Mouse (Mus musculus) frontal cortex, adult 2 months (tissue): ENCODE measurements around the gene Fpr-rs6. TPM values are rescaled to one million over a fixed set of nuclear protein-coding genes. Genes with fewer than 3 reads are reported as not detected.

ENCODE experiments used
- DNase-seq, 2 experiments: peaks; one replicate each; pipeline ENCODE4 v3.0.0; 2022; ENCODE audit warnings: low spot score in 1 of 2; ENCODE audit errors: extremely low spot score in 1 of 2
- polyA plus RNA-seq: library from polyadenylated mRNA; depleted of rRNA; stranded (reverse); fragments of >200 nt; gene quantifications from 2 replicates; pipeline ENCODE4 v1.2.3, GENCODE M21; 2012; rRNA removed

Gene Fpr-rs6
- not detected in 2 replicates for polyA plus RNA-seq

DNA sequence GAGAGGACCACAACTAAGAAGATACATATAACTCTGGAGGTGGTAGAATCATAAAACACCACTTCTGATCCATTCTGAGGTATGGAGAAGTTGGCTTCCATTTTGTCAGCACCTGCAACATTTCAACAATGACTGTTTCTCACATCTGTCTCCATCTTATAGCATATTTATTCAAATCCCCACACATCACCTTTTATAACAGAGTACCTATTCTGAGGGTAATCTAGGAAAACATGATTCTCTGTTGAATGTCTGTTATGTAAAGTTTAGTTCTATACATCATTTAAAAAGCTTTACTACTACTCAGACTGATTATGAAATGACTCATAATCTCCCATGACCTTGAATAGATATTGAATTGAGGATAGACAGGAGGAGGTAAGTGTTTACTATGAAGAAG lies at the start of gene Fpr-rs6:
Gene Fpr-rs6, minus strand, starts transcription at position 101 of the 400 bp plus-strand sequence.
- no peak for DNase-seq

Other genes with a start within 250 kb of the Fpr-rs6 start
- not detected in 2 replicates for gene Vmn2r104, start 134.8 kb downstream of the Fpr-rs6 start, polyA plus RNA-seq
- not detected in 2 replicates for gene Fpr-rs7, start 68.9 kb downstream of the Fpr-rs6 start, polyA plus RNA-seq
- gene Vmn2r105, start 52.0 kb upstream of the Fpr-rs6 start, polyA plus RNA-seq: not detected in 2 replicates
- gene Vmn2r106, start 102.5 kb upstream of the Fpr-rs6 start, polyA plus RNA-seq: not detected in 2 replicates
- gene Vmn2r107, start 162.1 kb upstream of the Fpr-rs6 start, polyA plus RNA-seq: not detected in 2 replicates
- not detected in 2 replicates for gene Vmn1r224, start 231.0 kb upstream of the Fpr-rs6 start, polyA plus RNA-seq